Mouse (Mus musculus): ENCODE results near the gene Nxnl2.

DNA sequence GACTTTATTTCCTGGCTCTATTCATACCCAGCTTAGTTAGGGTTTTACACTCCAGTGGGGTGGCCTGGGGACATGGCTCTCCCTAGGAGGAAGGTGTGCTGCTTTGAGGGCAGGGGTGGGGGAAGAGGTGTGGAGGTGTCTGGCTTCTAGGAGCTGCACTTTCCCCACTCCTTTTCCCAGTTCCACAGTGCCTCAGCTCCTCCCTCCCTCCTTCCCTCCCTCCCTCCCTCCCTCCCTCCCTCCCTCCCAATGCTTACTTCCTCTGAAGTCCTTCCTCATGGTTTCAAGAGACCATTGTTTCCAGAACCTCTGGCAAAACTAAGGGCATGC is 33.2 kb upstream of the Nxnl2 start:
- no peak for TF ChIP-seq CTCF (IDR thresholded peaks at IDR 0.05; ENCODE audit: extremely low read depth, insufficient read length, insufficient replicate concordance, low read depth, low read length)
- no peak for TF ChIP-seq POLR2A (IDR thresholded peaks at IDR 0.05; ENCODE audit: low read depth, low read length)
